Mouse (Mus musculus) MEL (cell line): ENCODE measurements at regions not wholly inside any gene's neighbourhood (a gene's known extent, or its start where the extent isn't known, plus 50 kb on each side); places are given as distances from the start of the nearest gene placed in this dataset.

Experiments used
- CTCF ChIP-seq, 3 experiments: IDR thresholded peaks in 2 of 3; conservative IDR thresholded peaks in 1 of 3; 2 replicates each; pipeline ENCODE4 v1.5.1; 2011 to 2012; ENCODE audit warnings: low read length in 3 of 3, low read depth in 2 of 3, mild to moderate bottlenecking in 2 of 3, improper control_type of control experiment in 1 of 3, inconsistent platforms in 1 of 3, mixed read lengths in 1 of 3, moderate library complexity in 1 of 3; ENCODE audit not compliant: control insufficient read depth in 1 of 3, insufficient read depth in 1 of 3, poor library complexity in 1 of 3, severe bottlenecking in 1 of 3
- ETS1 ChIP-seq: IDR thresholded peaks from 2 replicates; pipeline ENCODE4 v1.6.1; 2012; ENCODE audit warnings: low read depth, mild to moderate bottlenecking, inconsistent platforms, low read length, improper control_type of control experiment, moderate library complexity
- MAX ChIP-seq: IDR thresholded peaks from 2 replicates; pipeline ENCODE4 v1.6.1; 2011; ENCODE audit warnings: low read length, improper control_type of control experiment
- POLR2A ChIP-seq, 2 experiments: IDR thresholded peaks; 2 replicates each; pipeline ENCODE4 v1.6.1; 2011 to 2012; ENCODE audit warnings: low read length in 2 of 2, mild to moderate bottlenecking in 2 of 2, control low read depth in 1 of 2, improper control_type of control experiment in 1 of 2, low read depth in 1 of 2, moderate library complexity in 1 of 2; ENCODE audit not compliant: control insufficient read depth in 1 of 2, insufficient read depth in 1 of 2, poor library complexity in 1 of 2

DNA sequence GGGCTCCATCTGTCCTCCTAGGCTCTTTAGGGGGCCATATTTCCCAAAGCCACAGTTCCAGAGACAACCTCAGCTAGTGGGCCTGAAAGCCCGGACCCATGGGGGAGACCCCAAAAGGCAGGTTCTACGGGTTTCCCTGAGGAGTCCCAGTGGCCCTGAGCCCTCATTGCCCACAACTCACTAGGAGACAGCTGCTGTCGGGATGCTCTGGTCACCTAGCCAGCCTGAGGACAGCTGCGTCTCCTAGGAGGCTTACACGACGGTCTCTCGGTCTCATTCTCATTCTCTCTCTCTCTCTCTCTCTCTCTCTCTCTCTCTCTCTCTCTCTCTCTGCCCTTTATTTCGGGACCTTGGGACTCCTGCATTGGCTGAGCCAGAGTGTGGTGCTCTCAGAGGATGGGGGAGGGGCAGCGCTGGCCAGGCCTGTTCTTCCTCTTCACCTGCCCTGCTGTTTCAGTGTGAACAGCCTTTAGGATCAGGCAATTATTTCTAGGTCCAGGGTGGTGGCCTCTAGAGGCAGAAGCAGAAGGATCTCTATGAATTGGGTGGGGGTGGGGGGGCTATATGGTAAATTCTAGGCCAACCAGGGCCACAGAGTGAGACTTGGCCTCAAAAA lies 66.1 kb upstream of the Gm11733 start:
- TF ChIP-seq MAX (no peak), CTCF (IDR thresholded peaks at IDR 0.05 in 2 of 3, conservative IDR thresholded peaks at IDR 0.05 in 1 of 3; ENCODE audit: control insufficient read depth in 1 of 3, insufficient read depth in 1 of 3, low read depth in 2 of 3, low read length in 3 of 3, poor library complexity in 1 of 3, severe bottlenecking in 1 of 3) (no peak), ETS1 (no peak), POLR2A (IDR thresholded peaks at IDR 0.05; ENCODE audit: control insufficient read depth in 1 of 2, insufficient read depth in 1 of 2, low read depth in 1 of 2, low read length in 2 of 2, poor library complexity in 1 of 2) (no peak)
